Mouse (Mus musculus): Measurements from ENCODE around the gene Rapgef5. TPM values are rescaled to one million over a fixed set of nuclear protein-coding genes. Genes with fewer than 3 reads are reported as not detected.

Rapgef5 gene
- polyA plus RNA-seq, 2 experiments: 5.6 to 8.6 TPM

GRCm38 (mm10) chr12:117776841-117777240 lies 260.6 kb downstream of the Rapgef5 start:
- no peaks in the 10 kb centered on the region for H3K27me3 ChIP-seq (ENCODE audit: control insufficient read depth, insufficient read depth, low read length)
- ATAC-seq (ENCODE audit: low FRiP score, low read depth) (no peak), DNase-seq (ENCODE audit: low spot score) (no peak)
- H3K27ac ChIP-seq (replicated peaks; ENCODE audit: low read depth, low read length): no peak overlapping the region
- H3K4me1 ChIP-seq (ENCODE audit: control insufficient read depth, insufficient read depth, low read length): no peaks in the 10 kb centered on the region
- H3K9ac ChIP-seq (ENCODE audit: low read depth, low read length, severe bottlenecking): no peak overlapping the region
- H3K4me2 ChIP-seq (replicated peaks; ENCODE audit: low read depth, low read length, severe bottlenecking): no peak overlapping the region
- 74% methylated on average over 5 of the region's 5 CpGs for WGBS
- no peak overlapping the region for H3K4me3 ChIP-seq (replicated peaks; ENCODE audit: low read length)
- no peak for TF ChIP-seq POLR2A (IDR thresholded peaks at IDR 0.05; ENCODE audit: borderline replicate concordance, extremely low read depth, insufficient read depth, insufficient read length)
- no peaks in the 10 kb centered on the region for H3K9me3 ChIP-seq (ENCODE audit: control insufficient read depth, low read length)
- H3K36me3 ChIP-seq (ENCODE audit: control insufficient read depth, insufficient read depth, low read length): no peaks in the 10 kb centered on the region

- 56% methylated on average over 2 of the region's 2 CpGs for WGBS
- Histone ChIP-seq H3K4me1 (ENCODE audit: control insufficient read depth, insufficient read depth, low read length) (no peaks in the 10 kb centered on the region), H3K36me3 (ENCODE audit: control insufficient read depth, insufficient read depth, low read length) (no peaks in the 10 kb centered on the region), H3K9ac (ENCODE audit: low read depth, low read length, severe bottlenecking) (no peak overlapping the region), H3K27me3 (ENCODE audit: control insufficient read depth, insufficient read depth, low read length) (no peaks in the 10 kb centered on the region), H3K4me3 (replicated peaks; ENCODE audit: low read length) (no peak overlapping the region), H3K4me2 (replicated peaks; ENCODE audit: low read depth, low read length, severe bottlenecking) (no peak overlapping the region), H3K9me3 (ENCODE audit: control insufficient read depth, low read length) (no peaks in the 10 kb centered on the region), H3K27ac (replicated peaks; ENCODE audit: low read depth, low read length) (no peak overlapping the region)
- ATAC-seq (ENCODE audit: low FRiP score, low read depth) (no peak), DNase-seq (ENCODE audit: low spot score) (no peak)
- no peak for TF ChIP-seq POLR2A (IDR thresholded peaks at IDR 0.05; ENCODE audit: borderline replicate concordance, extremely low read depth, insufficient read depth, insufficient read length)
Observed at GRCm38 (mm10) chr12:117781360-117781759, 265.1 kb downstream of the Rapgef5 start.

GRCm38 (mm10) chr12:117783426-117783825 lies 267.1 kb downstream of the Rapgef5 start:
- no peaks in the 10 kb centered on the region for H3K27me3 ChIP-seq (ENCODE audit: control insufficient read depth, insufficient read depth, low read length)
- no peak for TF ChIP-seq POLR2A (IDR thresholded peaks at IDR 0.05; ENCODE audit: borderline replicate concordance, extremely low read depth, insufficient read depth, insufficient read length)
- no peak overlapping the region for H3K9ac ChIP-seq (ENCODE audit: low read depth, low read length, severe bottlenecking)
- no peaks in the 10 kb centered on the region for H3K9me3 ChIP-seq (ENCODE audit: control insufficient read depth, low read length)
- H3K36me3 ChIP-seq (ENCODE audit: control insufficient read depth, insufficient read depth, low read length): no peaks in the 10 kb centered on the region
- H3K4me1 ChIP-seq (ENCODE audit: control insufficient read depth, insufficient read depth, low read length): no peaks in the 10 kb centered on the region
- no peak overlapping the region for H3K4me3 ChIP-seq (replicated peaks; ENCODE audit: low read length)
- no peak overlapping the region for H3K27ac ChIP-seq (replicated peaks; ENCODE audit: low read depth, low read length)
- WGBS: 78% methylated on average over 1 of the region's 1 CpGs
- H3K4me2 ChIP-seq (replicated peaks; ENCODE audit: low read depth, low read length, severe bottlenecking): no peak overlapping the region
- DNase-seq (ENCODE audit: low spot score): no peak
- ATAC-seq (ENCODE audit: low FRiP score, low read depth): no peak

GRCm38 (mm10) chr12:117786621-117787020 lies 270.3 kb downstream of the Rapgef5 start:
- no peak overlapping the region for H3K9ac ChIP-seq (ENCODE audit: low read depth, low read length, severe bottlenecking)
- no peaks in the 10 kb centered on the region for H3K27me3 ChIP-seq (ENCODE audit: control insufficient read depth, insufficient read depth, low read length)
- no peak overlapping the region for H3K27ac ChIP-seq (replicated peaks; ENCODE audit: low read depth, low read length)
- H3K4me3 ChIP-seq (replicated peaks; ENCODE audit: low read length): no peak overlapping the region
- WGBS: 40% methylated on average over 6 of the region's 6 CpGs
- DNase-seq (ENCODE audit: low spot score) (no peak), ATAC-seq (ENCODE audit: low FRiP score, low read depth) (no peak)
- no peak for TF ChIP-seq POLR2A (IDR thresholded peaks at IDR 0.05; ENCODE audit: borderline replicate concordance, extremely low read depth, insufficient read depth, insufficient read length)
- no peaks in the 10 kb centered on the region for H3K36me3 ChIP-seq (ENCODE audit: control insufficient read depth, insufficient read depth, low read length)
- H3K4me2 ChIP-seq (replicated peaks; ENCODE audit: low read depth, low read length, severe bottlenecking): no peak overlapping the region
- H3K4me1 ChIP-seq (ENCODE audit: control insufficient read depth, insufficient read depth, low read length): 0 out of 2 replicates have a peak, but pooled peaks cover 3% of the 10 kb centered on the region
- no peaks in the 10 kb centered on the region for H3K9me3 ChIP-seq (ENCODE audit: control insufficient read depth, low read length)

GRCm38 (mm10) chr12:117788513-117789011 lies 272.3 kb downstream of the Rapgef5 start:
- TF ChIP-seq POLR2A (IDR thresholded peaks at IDR 0.05; ENCODE audit: borderline replicate concordance, extremely low read depth, insufficient read depth, insufficient read length): no peak
- Histone ChIP-seq H3K36me3 (ENCODE audit: control insufficient read depth, insufficient read depth, low read length) (no peaks in the 10 kb centered on the region), H3K9me3 (ENCODE audit: control insufficient read depth, low read length) (no peaks in the 10 kb centered on the region), H3K4me1 (ENCODE audit: control insufficient read depth, insufficient read depth, low read length) (0 out of 2 replicates have a peak, but pooled peaks cover 3% of the 10 kb centered on the region), H3K9ac (ENCODE audit: low read depth, low read length, severe bottlenecking) (peak overlapping the region; percentile 32; the same call in 1 of the 2 replicates), H3K27ac (replicated peaks; ENCODE audit: low read depth, low read length) (no peak overlapping the region), H3K4me3 (replicated peaks; ENCODE audit: low read length) (peak overlapping the region; percentile 26), H3K4me2 (replicated peaks; ENCODE audit: low read depth, low read length, severe bottlenecking) (peak overlapping the region; percentile 55), H3K27me3 (ENCODE audit: control insufficient read depth, insufficient read depth, low read length) (no peaks in the 10 kb centered on the region)
- ATAC-seq (ENCODE audit: low FRiP score, low read depth) (peak; percentile 60; the same call in 1 of the 2 replicates), DNase-seq (ENCODE audit: low spot score) (no peak)
- 13% methylated on average over 24 of the region's 24 CpGs for WGBS

Measured in limb, embryonic 14.5 days (tissue).